Mouse (Mus musculus) CD8-positive naive resting alpha-beta T cell, adult 2 months (primary cell): ENCODE measurements around the gene Gm49450.
"Not testable (repeated sequence)": the region's sequence is repeated elsewhere in the genome, so short reads cannot be mapped to it uniquely, and the experiment has no call there.

Source experiments
- DNase-seq, 2 experiments: peaks; one replicate each; pipeline ENCODE4 v3.0.0; 2022; ENCODE audit warnings: low read depth in 2 of 2, low spot score in 2 of 2

The Gm49450 gene

GRCm38 (mm10) chr15:98956000-98956399 is 2.6 kb upstream of the Gm49450 start:
- no peak for DNase-seq

- no peak for DNase-seq
These were observed 2.0 kb upstream of the Gm49450 start for GRCm38 (mm10) chr15:98955324-98955723.

GRCm38 (mm10) chr15:98954425-98955253 is 1.3 kb upstream of the Gm49450 start:
- DNase-seq, result no peak

- no peak for DNase-seq
These were observed 475 bp downstream of the Gm49450 start for GRCm38 (mm10) chr15:98952751-98953400.

DNA sequence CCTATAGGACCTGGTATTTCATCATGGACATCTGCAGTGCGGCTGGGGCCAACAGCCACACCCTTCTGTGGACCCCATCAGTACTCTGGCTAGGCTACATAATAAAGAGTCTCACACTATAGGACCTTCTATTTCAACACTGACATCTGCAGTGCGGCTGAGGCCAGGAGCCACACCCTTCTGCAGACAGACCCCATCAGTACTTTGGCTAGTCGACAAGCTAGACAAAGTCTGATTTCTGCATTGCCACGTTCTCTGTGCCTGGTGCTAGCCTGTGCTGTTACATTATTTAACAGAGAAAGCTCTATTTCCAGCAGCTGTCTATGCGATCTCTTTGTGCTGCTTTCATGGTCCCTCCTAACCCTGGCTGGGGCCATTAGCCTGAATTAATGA is 1.3 kb downstream of the Gm49450 start:
- DNase-seq, result no peak

GRCm38 (mm10) chr15:98951122-98952062 is 2.0 kb downstream of the Gm49450 start:
- DNase-seq, result not testable (repeated sequence)

GRCm38 (mm10) chr15:98949607-98949892 is 3.8 kb downstream of the Gm49450 start:
- no peak for DNase-seq

DNA sequence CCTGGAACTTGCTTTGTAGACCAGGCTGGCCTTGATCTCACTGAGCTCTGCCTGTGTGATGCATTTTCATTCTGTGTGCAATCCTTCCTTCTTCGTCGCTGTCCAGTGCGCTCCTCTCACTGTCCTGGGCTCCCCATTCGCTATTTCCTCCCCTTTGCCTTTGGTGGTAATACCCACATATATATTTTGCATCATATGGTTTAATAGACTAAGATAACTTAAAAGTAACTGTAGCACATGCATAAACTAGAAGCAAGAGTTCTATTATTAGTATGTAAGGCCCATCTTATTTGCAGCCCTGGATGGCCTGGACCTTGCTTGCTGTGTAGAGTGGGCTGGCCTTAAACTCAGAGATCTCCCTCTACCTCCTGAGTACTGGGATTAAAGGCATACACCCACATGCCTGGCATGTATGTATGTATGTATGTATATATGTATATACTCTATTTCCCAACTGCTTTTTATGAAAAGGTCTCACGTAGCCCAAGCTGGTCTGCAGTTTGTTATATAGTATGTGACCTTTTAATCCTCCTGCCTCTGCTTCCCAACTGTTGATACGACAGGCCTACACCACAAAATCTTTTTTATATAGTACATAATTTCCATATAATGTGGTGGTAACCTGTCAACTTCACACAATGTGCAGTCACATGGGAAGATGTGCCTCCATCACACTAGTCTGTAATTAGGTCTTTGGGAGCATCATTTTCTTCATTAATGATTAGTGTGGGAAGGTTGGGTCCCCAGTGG is 4.3 kb downstream of the Gm49450 start:
- DNase-seq, result no peak

- DNase-seq, result no peak
These were observed 5.0 kb downstream of the Gm49450 start for GRCm38 (mm10) chr15:98948382-98948781.

DNA sequence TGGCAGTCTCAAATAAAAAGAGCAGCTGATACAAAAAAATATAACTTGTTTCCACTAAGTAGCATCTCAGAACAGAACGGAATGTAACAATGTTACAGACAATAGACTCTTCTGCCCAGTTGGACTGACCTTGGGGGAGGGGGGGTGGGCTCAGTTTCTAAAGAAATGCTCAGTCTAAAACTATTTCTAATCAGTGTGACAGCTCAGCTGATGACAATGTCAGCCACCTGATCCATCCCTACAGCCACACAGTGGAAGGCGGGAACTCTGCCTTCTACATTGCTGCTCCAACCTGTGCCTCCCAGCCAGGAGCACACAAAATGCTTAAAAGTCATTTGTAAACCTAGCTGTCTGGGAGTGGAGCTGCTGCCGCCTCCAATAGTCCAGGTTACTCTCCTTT is 5.5 kb downstream of the Gm49450 start:
- no peak for DNase-seq

GRCm38 (mm10) chr15:98943133-98943532 is 10.2 kb downstream of the Gm49450 start:
- DNase-seq, result no peak

DNA sequence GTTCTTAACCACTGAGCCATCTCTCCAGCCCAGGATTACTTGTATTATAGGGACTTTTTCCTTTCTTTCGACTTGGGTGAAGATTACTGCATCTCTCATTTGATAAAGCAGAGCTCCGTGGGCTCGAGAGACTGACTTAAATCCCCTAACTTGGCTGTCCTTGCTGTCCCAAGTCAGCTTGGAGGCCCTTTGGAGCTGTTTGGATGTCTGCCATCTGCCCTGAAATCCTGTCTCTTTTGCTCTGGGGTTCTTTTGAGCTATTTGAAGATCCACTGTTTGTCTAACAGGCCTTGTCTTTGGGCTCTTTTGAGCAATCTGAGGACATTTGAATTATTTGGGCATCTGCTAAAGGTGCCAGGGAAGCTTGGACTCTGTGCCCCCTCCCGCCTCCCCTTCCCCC is 11.3 kb downstream of the Gm49450 start:
- no peak for DNase-seq

GRCm38 (mm10) chr15:98941539-98941938 is 11.8 kb downstream of the Gm49450 start:
- no peak for DNase-seq

DNA sequence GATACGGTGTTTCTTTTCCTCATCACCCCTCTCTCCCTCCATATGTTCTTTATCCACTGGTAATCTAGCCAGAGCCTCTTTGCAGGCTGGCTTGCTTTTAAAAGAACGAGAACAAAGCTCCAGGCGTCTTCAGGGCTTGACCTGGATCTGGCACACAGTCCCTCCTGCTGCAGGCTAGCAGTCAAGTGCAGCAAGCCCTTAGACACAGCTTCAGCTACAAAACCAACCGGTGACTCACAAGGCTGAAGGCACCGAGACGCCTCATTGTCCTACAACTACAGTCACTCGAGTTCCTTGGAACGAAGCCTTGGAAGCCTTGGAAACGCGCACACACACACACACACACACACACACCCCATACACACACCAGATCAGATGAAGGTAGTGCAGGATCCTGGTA is 12.5 kb downstream of the Gm49450 start:
- DNase-seq, result no peak

GRCm38 (mm10) chr15:98934217-98934839 is 19.0 kb downstream of the Gm49450 start, which contains the start of gene Tuba1b:
Gene Tuba1b, minus strand, starts transcription at chr15:98934565.
- peak; percentile 74 to 78 for DNase-seq

GRCm38 (mm10) chr15:98933833-98934216 is 19.5 kb downstream of the Gm49450 start:
- DNase-seq, result peak; percentile 80 to 83

DNA sequence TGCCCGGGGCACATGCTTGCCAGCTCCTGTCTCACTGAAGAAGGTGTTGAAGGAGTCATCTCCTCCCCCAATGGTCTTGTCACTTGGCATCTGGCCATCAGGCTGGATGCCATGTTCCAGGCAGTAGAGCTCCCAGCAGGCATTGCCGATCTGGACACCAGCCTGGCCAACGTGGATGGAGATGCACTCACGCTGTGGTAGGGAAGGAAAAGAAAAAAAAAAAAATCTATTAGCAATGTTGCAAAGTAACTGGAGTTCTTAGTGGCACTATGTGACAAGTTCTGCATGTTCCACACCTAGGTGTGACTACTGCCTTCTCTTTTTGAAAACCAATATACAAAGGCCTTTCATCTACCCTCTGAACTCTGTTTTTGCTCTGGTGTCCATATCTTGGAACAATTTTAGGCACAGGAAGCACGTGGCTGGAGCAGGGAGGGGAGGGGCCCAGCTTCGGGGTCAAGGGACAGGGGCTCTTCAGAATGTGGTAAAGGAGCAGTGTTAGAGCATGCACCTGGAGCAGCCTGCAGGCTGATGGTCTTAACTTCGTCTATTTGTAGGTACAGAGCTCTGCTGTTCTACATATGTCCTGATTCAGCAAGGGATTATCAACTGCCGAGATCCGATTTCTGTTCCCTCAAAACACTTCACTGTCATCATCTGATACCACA is 20.2 kb downstream of the Gm49450 start:
- not testable (repeated sequence) for DNase-seq

DNA sequence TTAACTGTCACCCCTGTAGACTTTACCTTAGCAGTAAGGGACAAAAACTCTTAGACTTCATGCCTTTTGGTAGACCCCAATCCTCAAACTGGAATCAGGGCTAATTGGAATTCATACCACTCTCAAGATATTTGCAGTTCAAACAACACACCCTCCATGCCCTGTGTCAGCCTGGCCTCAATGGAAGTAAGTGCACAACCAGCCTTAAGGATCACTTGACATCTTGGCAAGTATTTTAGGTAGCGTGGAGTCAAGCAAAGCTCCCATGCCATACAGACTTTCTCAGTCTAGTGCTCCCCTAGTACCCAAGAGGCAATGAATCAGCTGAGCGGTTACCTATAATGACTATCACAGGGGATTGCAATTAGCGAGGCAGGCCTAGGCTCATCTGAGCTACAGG is 22.4 kb downstream of the Gm49450 start:
- no peak for DNase-seq

GRCm38 (mm10) chr15:98930017-98930734 is 23.2 kb downstream of the Gm49450 start:
- no peak for DNase-seq
